Mouse (Mus musculus) liver, embryonic 14.5 days (tissue): ENCODE results near the gene Ikzf2. TPM values are rescaled to one million over a fixed set of nuclear protein-coding genes. Genes with fewer than 3 reads are reported as not detected.

Source experiments
- ATAC-seq: fragments of 200-750 bp; cut with Nextera tagmentation; 2 replicates; pipeline ENCODE4 v1.8.0; 2017; ENCODE audit warnings: moderate number of reproducible peaks, mild to moderate bottlenecking, moderate library complexity; ENCODE audit not compliant: insufficient read depth
- DNase-seq, 3 experiments: peaks; one replicate each; pipeline ENCODE4 v3.0.0-alpha.2; 2012 to 2013; ENCODE audit warnings: low read depth in 3 of 3, low spot score in 3 of 3
- H3K27ac ChIP-seq: fragments of 300-500 bp; sonication (generic); 2 replicates; pipeline ENCODE4 v1.5.1; 2014; ENCODE audit warnings: moderate library complexity, mild to moderate bottlenecking, control low read depth, inconsistent platforms
- H3K27me3 ChIP-seq: fragments of 300-500 bp; sonication (generic); 2 replicates; pipeline ENCODE4 v1.6.1; 2014; ENCODE audit warnings: mild to moderate bottlenecking, low read length, moderate library complexity; ENCODE audit not compliant: control insufficient read depth, insufficient read depth
- H3K36me3 ChIP-seq: fragments of 300-500 bp; sonication (generic); replicated peaks from 2 replicates; pipeline ENCODE4 v1.6.1; 2014; ENCODE audit warnings: low read depth; ENCODE audit not compliant: control insufficient read depth, insufficient read depth
- H3K4me1 ChIP-seq, 2 experiments: fragments of 200-500 bp in 1 of 2; fragments of 300-500 bp in 1 of 2; sonication (generic) in 1 of 2; replicated peaks; 2 replicates each; pipeline ENCODE4 v1.6.1; 2012 to 2014; ENCODE audit warnings: antibody characterized with exemption in 1 of 2, inconsistent platforms in 1 of 2, low read length in 1 of 2; ENCODE audit not compliant: control insufficient read depth in 2 of 2, insufficient read depth in 2 of 2
- H3K4me2 ChIP-seq: fragments of 300-500 bp; sonication (generic); 2 replicates; pipeline ENCODE4 v1.6.1; 2014; ENCODE audit warnings: low read depth, mild to moderate bottlenecking, control low read depth, moderate library complexity
- H3K4me3 ChIP-seq, 2 experiments: fragments of 200-500 bp in 1 of 2; fragments of 300-500 bp in 1 of 2; sonication (generic) in 1 of 2; 2 replicates each; pipeline ENCODE4 v1.5.1; 2012 to 2014; ENCODE audit warnings: low read depth in 2 of 2, low read length in 2 of 2, mild to moderate bottlenecking in 2 of 2, control low read depth in 1 of 2, inconsistent platforms in 1 of 2, moderate library complexity in 1 of 2; ENCODE audit not compliant: insufficient read depth in 1 of 2
- H3K9ac ChIP-seq: fragments of 300-500 bp; sonication (generic); replicated peaks from 2 replicates; pipeline ENCODE4 v1.6.1; 2014; ENCODE audit warnings: mild to moderate bottlenecking, control low read depth, moderate library complexity
- H3K9me3 ChIP-seq: fragments of 300-500 bp; sonication (generic); 2 replicates; pipeline ENCODE4 v1.6.1; 2016; ENCODE audit warnings: low read length, mixed read lengths; ENCODE audit not compliant: control insufficient read depth
- CTCF ChIP-seq: IDR thresholded peaks from 2 replicates; pipeline ENCODE4 v1.5.1; 2016; ENCODE audit warnings: antibody characterized with exemption, low read depth, control low read depth
- EP300 ChIP-seq: IDR thresholded peaks from 2 replicates; pipeline ENCODE4 v1.6.1; 2016; ENCODE audit warnings: antibody characterized with exemption, low read depth
- WGBS: fragments of 180-500 bp; shearing (Covaris S2); extraction: QIAGEN DNeasy Blood & Tissue Kit; methylation state at CpG from one replicate; pipeline ENCODE4 v1.1.7; 2014; ENCODE audit not compliant: insufficient replicate concordance; 5-methylcytosine and 5-hydroxymethylcytosine counted together
- polyA plus RNA-seq, 2 experiments: library from polyadenylated mRNA; depleted of rRNA in 1 of 2; stranded (reverse) in 1 of 2; unstranded in 1 of 2; fragments of >200 nt; fragmentation: Nextera tagmentation in 1 of 2; extraction: Ambion mirVana in 1 of 2; gene quantifications; 2 replicates each; pipeline versions ENCODE4 v1.2.1 to v1.2.3; 2012 to 2014

Gene Ikzf2
- polyA plus RNA-seq, 2 experiments = 0.19 to 0.30 TPM

- TF ChIP-seq EP300 (no peak), CTCF (no peak)
- Histone ChIP-seq H3K27ac (no peak overlapping the region), H3K9me3 (no peaks in the 10 kb centered on the region), H3K27me3 (no peaks in the 10 kb centered on the region), H3K4me3 (no peak overlapping the region), H3K4me2 (no peak overlapping the region), H3K36me3 (no peaks in the 10 kb centered on the region), H3K9ac (no peak overlapping the region), H3K4me1 (peaks cover 0 to 3% of the 10 kb centered on the region in 2 experiments; a peak in 2 of 4 replicates)
- ATAC-seq = no peak
- 65% methylated on average over 8 of the region's 8 CpGs for WGBS
- DNase-seq = no peak
These were observed 57.5 kb downstream of the Ikzf2 start for GRCm38 (mm10) chr1:69629513-69629912.

- Histone ChIP-seq H3K4me2 (no peak overlapping the region), H3K9me3 (no peaks in the 10 kb centered on the region), H3K4me1 (peaks cover 0 to 7% of the 10 kb centered on the region in 2 experiments; a peak in 3 of 4 replicates), H3K4me3 (no peak overlapping the region), H3K9ac (no peak overlapping the region), H3K36me3 (no peaks in the 10 kb centered on the region), H3K27ac (no peak overlapping the region), H3K27me3 (no peaks in the 10 kb centered on the region)
- DNase-seq (no peak), ATAC-seq (no peak)
- WGBS = 76% methylated on average over 5 of the region's 5 CpGs
- TF ChIP-seq CTCF (no peak), EP300 (no peak)
These were observed 75.0 kb downstream of the Ikzf2 start for GRCm38 (mm10) chr1:69612076-69612475.

- H3K27me3 ChIP-seq = no peaks in the 10 kb centered on the region
- no peak for ATAC-seq
- no peak overlapping the region for H3K27ac ChIP-seq
- no peaks in the 10 kb centered on the region for H3K9me3 ChIP-seq
- no peak overlapping the region for H3K4me3 ChIP-seq
- DNase-seq = no peak
- WGBS = 76% methylated on average over 4 of the region's 4 CpGs
- H3K9ac ChIP-seq = no peak overlapping the region
- no peak overlapping the region for H3K4me2 ChIP-seq
- H3K36me3 ChIP-seq = no peaks in the 10 kb centered on the region
- H3K4me1 ChIP-seq = peaks cover 0 to 7% of the 10 kb centered on the region in 2 experiments; a peak in 3 of 4 replicates
- TF ChIP-seq EP300 (no peak), CTCF (no peak)
These were observed 75.8 kb downstream of the Ikzf2 start for GRCm38 (mm10) chr1:69611204-69611725.

GRCm38 (mm10) chr1:69610791-69611190, 76.3 kb downstream of the Ikzf2 start:
- peaks cover 0 to 7% of the 10 kb centered on the region in 2 experiments; a peak in 3 of 4 replicates for H3K4me1 ChIP-seq
- H3K4me2 ChIP-seq = no peak overlapping the region
- H3K9me3 ChIP-seq = no peaks in the 10 kb centered on the region
- DNase-seq (no peak), ATAC-seq (no peak)
- WGBS = 70% methylated on average over 7 of the region's 7 CpGs
- H3K36me3 ChIP-seq = no peaks in the 10 kb centered on the region
- TF ChIP-seq EP300 (no peak), CTCF (no peak)
- no peak overlapping the region for H3K4me3 ChIP-seq
- H3K9ac ChIP-seq = no peak overlapping the region
- no peaks in the 10 kb centered on the region for H3K27me3 ChIP-seq
- H3K27ac ChIP-seq = no peak overlapping the region

- WGBS = 21% methylated on average over 5 of the region's 5 CpGs
- H3K27ac ChIP-seq = no peak overlapping the region
- no peaks in the 10 kb centered on the region for H3K36me3 ChIP-seq
- H3K9me3 ChIP-seq = no peaks in the 10 kb centered on the region
- no peak overlapping the region for H3K9ac ChIP-seq
- no peak overlapping the region for H3K4me2 ChIP-seq
- no peak for ATAC-seq
- TF ChIP-seq EP300 (no peak), CTCF (no peak)
- no peaks in the 10 kb centered on the region for H3K27me3 ChIP-seq
- H3K4me1 ChIP-seq = peaks cover 0 to 7% of the 10 kb centered on the region in 2 experiments; a peak in 3 of 4 replicates
- no peak overlapping the region for H3K4me3 ChIP-seq
- DNase-seq = no peak
These were observed 78.2 kb downstream of the Ikzf2 start for GRCm38 (mm10) chr1:69608846-69609245.
